Mouse (Mus musculus) brain, embryonic 14.5 days (tissue): ENCODE results near the gene Pdss2.

Experiments used
- CTCF ChIP-seq: fragments of 200-500 bp; IDR thresholded peaks from 2 replicates; pipeline ENCODE4 v1.5.1; 2012; ENCODE audit warnings: inconsistent platforms, mild to moderate bottlenecking, moderate library complexity, borderline replicate concordance; ENCODE audit not compliant: insufficient read depth, insufficient read length; ENCODE audit errors: extremely low read depth
- POLR2A ChIP-seq: fragments of 200-500 bp; IDR thresholded peaks from 2 replicates; pipeline ENCODE4 v1.6.1; 2012; ENCODE audit warnings: mild to moderate bottlenecking, inconsistent platforms, borderline replicate concordance; ENCODE audit not compliant: poor library complexity, insufficient read depth, insufficient read length, severe bottlenecking; ENCODE audit errors: extremely low read depth

DNA sequence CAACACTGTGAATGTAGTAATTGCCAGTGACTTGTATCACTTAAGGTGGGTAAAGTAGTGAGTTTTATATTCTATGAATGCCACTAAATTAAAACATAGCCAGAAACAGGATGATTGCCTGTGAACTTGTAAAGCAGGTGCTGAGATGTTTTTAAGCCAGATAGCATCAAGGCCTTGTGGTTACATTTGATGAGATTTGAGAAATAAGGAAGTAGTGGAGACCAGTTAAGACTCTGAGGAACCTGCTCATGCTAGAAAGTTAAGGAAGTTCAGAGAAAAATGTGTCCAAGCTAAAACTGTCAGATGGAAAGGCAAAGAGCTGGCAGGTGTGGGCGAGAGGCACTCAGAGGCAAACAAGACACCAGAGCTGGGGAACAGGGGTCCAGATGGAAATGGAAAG, 184.8 kb downstream of the Pdss2 start:
- TF ChIP-seq CTCF (no peak), POLR2A (no peak)
